Mouse (Mus musculus): ENCODE measurements around the gene Rnf2.

DNA sequence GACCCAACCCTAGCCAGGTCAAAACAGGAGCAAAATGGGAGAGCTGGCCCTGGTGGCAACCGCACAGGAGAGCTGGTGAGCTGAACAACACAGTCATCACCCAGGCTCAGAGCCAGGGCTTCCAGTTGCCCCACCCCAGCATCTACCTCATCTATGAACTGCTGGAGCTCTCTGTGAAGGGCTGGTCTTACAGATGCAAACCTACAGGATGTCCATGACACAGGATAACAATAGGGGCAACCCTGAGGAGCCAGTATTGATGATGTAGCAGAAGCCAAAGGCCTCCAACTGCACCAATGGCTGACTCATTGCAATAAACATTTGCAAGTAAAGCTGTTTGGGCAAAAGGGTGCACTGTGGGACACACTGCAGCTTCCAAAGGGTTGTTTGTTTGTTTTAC, 15.0 kb upstream of the Rnf2 start:
- TF ChIP-seq CTCF (IDR thresholded peaks at IDR 0.05; ENCODE audit: low read depth, low read length): no peak
- no peak for TF ChIP-seq POLR2A (IDR thresholded peaks at IDR 0.05; ENCODE audit: extremely low read depth, insufficient read depth, low read length)

All from liver, adult 2 months (tissue).